Mouse (Mus musculus) brain, embryonic 14.5 days (tissue): ENCODE measurements around the gene Clec2g. TPM values are rescaled to one million over a fixed set of nuclear protein-coding genes. Genes with fewer than 3 reads are reported as not detected.
"Not testable (repeated sequence)": the region's sequence is repeated elsewhere in the genome, so short reads cannot be mapped to it uniquely, and the experiment has no call there.

Source experiments
- DNase-seq: peaks from one replicate; pipeline ENCODE4 v3.0.0-alpha.2; 2011; ENCODE audit warnings: low read depth
- CTCF ChIP-seq: fragments of 200-500 bp; IDR thresholded peaks from 2 replicates; pipeline ENCODE4 v1.5.1; 2012; ENCODE audit warnings: inconsistent platforms, mild to moderate bottlenecking, moderate library complexity, borderline replicate concordance; ENCODE audit not compliant: insufficient read depth, insufficient read length; ENCODE audit errors: extremely low read depth
- POLR2A ChIP-seq: fragments of 200-500 bp; IDR thresholded peaks from 2 replicates; pipeline ENCODE4 v1.6.1; 2012; ENCODE audit warnings: mild to moderate bottlenecking, inconsistent platforms, borderline replicate concordance; ENCODE audit not compliant: poor library complexity, insufficient read depth, insufficient read length, severe bottlenecking; ENCODE audit errors: extremely low read depth
- polyA plus RNA-seq: library from polyadenylated mRNA; depleted of rRNA; stranded (reverse); fragments of >200 nt; gene quantifications from 2 replicates; pipeline ENCODE4 v1.2.3, GENCODE M21; 2012

Gene Clec2g
- polyA plus RNA-seq, 1 experiment = not detected

- TF ChIP-seq POLR2A = no peak
- no peak for TF ChIP-seq CTCF
- no peak for DNase-seq
Observed at GRCm38 (mm10) chr6:128973439-128973697, 39.2 kb downstream of the Clec2g start.

GRCm38 (mm10) chr6:128974850-128975249 lies 40.7 kb downstream of the Clec2g start:
- not testable (repeated sequence) for DNase-seq

DNA sequence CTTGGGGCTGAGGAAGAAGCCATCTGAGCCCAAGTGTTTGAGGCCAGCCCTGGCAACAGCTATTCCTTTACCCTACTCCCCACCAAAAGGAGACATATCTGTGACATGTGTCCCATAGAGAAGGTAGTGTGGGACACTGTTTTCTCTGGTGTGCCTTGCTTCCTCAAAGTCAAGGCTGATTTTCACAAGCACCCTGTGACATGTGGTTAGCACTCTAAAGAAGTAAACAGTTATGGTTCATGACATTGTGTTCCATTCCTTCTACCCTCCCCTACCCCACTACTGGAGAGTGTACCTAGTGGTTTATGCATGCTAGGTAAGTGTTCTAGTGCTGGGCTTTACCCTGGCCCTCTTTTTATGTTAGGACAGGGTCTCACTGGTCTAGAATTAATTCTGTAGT lies 42.0 kb downstream of the Clec2g start:
- no peak for DNase-seq
- TF ChIP-seq CTCF (no peak), POLR2A (no peak)

- DNase-seq = not testable (repeated sequence)
Observed at GRCm38 (mm10) chr6:128981951-128982541, 47.9 kb downstream of the Clec2g start.

DNA sequence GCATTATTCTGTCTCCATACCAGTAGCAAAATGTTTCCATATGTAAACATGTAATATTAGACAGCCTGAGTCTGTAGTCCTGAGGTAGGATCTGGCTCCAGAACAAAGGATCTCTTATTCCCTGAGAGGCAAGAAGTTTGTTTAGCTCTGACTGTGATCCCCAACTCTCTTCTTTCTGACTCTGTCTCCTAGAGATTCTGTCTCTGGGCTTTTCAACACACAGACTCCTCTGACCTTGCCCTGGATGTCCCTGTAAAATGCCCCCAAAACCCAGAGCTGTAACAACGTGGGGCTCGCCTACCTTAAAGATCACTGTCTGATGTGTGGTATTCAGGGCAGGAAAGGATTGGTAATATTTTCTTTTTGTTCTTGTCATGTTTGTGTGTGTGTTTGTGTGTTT lies 58.2 kb downstream of the Clec2g start:
- TF ChIP-seq CTCF = no peak
- no peak for TF ChIP-seq POLR2A
- DNase-seq = peak; percentile 13

- DNase-seq = peak; percentile 65
- TF ChIP-seq CTCF (no peak), POLR2A (no peak)
Observed at GRCm38 (mm10) chr6:128992753-128993152, 58.6 kb downstream of the Clec2g start.

DNA sequence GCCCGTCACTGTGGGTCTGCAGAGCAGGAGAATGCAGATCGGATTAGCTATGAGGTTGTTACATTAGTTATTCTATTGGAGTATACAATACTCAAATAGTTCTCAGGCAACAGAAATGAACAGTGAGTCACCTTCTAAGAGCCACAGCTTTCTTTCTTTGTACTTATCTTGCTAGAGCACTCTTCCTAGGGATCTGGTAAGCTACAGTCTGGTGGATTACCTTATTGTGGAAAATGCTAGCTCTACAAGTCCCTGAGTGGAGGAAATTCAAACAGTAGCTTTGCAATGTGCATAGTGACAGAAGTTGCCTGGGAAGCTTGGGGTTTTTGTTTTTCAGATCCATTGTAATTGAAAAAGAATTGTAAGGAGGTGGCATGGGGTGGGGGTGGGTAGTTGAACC lies 59.0 kb downstream of the Clec2g start:
- no peak for TF ChIP-seq POLR2A
- TF ChIP-seq CTCF = no peak
- peak; percentile 2 for DNase-seq

DNA sequence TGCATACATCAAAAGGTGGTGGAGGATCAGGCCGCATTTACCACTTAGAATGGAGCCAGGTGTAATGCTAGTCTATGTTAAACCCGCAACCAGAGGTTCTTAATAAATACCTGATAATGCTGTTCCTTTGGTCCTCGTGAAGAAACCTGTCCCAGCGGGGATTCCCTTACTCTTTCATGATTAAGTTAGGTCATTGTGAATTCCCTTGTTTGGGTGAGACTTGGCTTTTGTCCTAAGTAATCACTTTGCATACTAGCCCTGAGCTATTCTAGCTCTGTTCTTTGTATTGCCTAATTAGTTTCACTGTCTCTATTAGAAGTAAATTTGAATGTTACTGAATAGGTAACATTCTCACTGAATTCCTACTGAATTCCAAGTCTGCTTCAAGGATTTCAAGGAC lies 60.2 kb downstream of the Clec2g start:
- TF ChIP-seq POLR2A (no peak), CTCF (no peak)
- DNase-seq = peak; percentile 19

- no peak for TF ChIP-seq CTCF
- TF ChIP-seq POLR2A = no peak
- no peak for DNase-seq
Observed at GRCm38 (mm10) chr6:128994742-128995141, 60.6 kb downstream of the Clec2g start.

GRCm38 (mm10) chr6:128995250-128996053 lies 61.3 kb downstream of the Clec2g start:
- no peak for TF ChIP-seq POLR2A
- no peak for TF ChIP-seq CTCF
- no peak for DNase-seq

GRCm38 (mm10) chr6:128996054-128996767 lies 62.0 kb downstream of the Clec2g start:
- peak; percentile 4 for DNase-seq
- TF ChIP-seq POLR2A (no peak), CTCF (no peak)

DNA sequence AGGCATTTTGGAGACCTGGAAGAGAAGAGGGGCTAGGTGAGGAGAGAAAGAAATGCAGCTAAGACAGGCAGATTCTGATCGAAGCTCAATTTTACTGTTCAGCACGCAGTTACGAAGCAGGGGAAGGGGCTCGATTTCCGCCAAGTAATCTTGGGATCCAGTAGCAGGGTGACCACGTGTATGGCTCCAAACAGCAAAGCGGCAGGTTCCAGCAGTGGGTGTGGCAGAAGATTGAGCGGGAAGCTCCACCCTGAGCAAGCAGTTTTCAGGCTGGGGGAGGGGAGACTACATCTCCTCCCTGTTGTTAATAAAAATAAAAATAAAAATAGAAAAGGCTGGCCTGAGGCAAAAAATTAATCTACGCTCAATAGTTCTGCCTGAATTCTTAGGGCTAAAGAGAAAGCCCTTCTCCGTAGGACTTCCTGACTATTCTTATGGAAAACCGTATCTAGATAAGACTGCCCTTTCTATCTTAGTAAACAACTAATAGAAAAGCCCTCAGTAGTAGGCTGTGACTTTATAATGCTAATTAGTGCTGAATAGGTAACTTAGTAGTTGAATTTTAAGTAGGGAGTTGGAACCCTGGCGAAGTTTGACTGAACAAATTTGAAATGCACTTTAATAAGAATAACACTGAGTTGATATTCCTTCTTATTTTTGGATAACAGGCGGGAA lies 62.7 kb downstream of the Clec2g start:
- TF ChIP-seq POLR2A (no peak), CTCF (no peak)
- DNase-seq = no peak
